Mouse (Mus musculus) C2C12 (cell line): ENCODE data around the gene Cyp4f37. TPM values are rescaled to one million over a fixed set of nuclear protein-coding genes. Genes with fewer than 3 reads are reported as not detected.
"Not testable (repeated sequence)": the region's sequence is repeated elsewhere in the genome, so short reads cannot be mapped to it uniquely, and the experiment has no call there.

ENCODE experiments used
- H3K27me3 ChIP-seq: one replicate; pipeline ENCODE4 v1.6.1; 2011; ENCODE audit not compliant: control insufficient read depth, insufficient read depth, insufficient read length
- H3K36me3 ChIP-seq: one replicate; pipeline ENCODE4 v1.6.1; 2011; ENCODE audit not compliant: control insufficient read depth, insufficient read depth
- H3K4me3 ChIP-seq: one replicate; pipeline ENCODE4 v1.5.1; 2011; ENCODE audit warnings: mild to moderate bottlenecking, control low read depth; ENCODE audit not compliant: poor library complexity, insufficient read depth, severe bottlenecking
- H3K79me2 ChIP-seq: one replicate; pipeline ENCODE4 v1.6.1; 2011; ENCODE audit not compliant: control insufficient read depth, insufficient read depth
- H3K79me3 ChIP-seq: one replicate; pipeline ENCODE4 v1.6.1; 2011; ENCODE audit warnings: low read depth, control low read depth
- H3ac ChIP-seq: one replicate; pipeline ENCODE3; 2011; ENCODE audit warnings: low read depth; ENCODE audit not compliant: control insufficient read depth, insufficient read length
- CEBPB ChIP-seq: IDR thresholded peaks from one replicate; pipeline ENCODE4 v1.6.1; 2011; ENCODE audit warnings: low read depth, mild to moderate bottlenecking, control low read depth, moderate library complexity
- CTCF ChIP-seq: IDR thresholded peaks from one replicate; pipeline ENCODE4 v1.5.1; 2011; ENCODE audit not compliant: control insufficient read depth, insufficient read depth, insufficient read length
- FOSL1 ChIP-seq: IDR thresholded peaks from one replicate; pipeline ENCODE4 v1.8.0; 2011; ENCODE audit warnings: mild to moderate bottlenecking, low read length; ENCODE audit not compliant: poor library complexity, insufficient read depth, severe bottlenecking
- MAX ChIP-seq: IDR thresholded peaks from one replicate; pipeline ENCODE4 v1.6.1; 2011; ENCODE audit warnings: mild to moderate bottlenecking, control low read depth
- MYOD1 ChIP-seq: IDR thresholded peaks from one replicate; pipeline ENCODE4 v1.6.1; 2011; ENCODE audit warnings: low read depth; ENCODE audit not compliant: control insufficient read depth, insufficient read length
- MYOG ChIP-seq: IDR thresholded peaks from one replicate; pipeline ENCODE4 v1.6.1; 2011; ENCODE audit not compliant: control insufficient read depth, insufficient read length; ENCODE audit errors: extremely low read depth
- USF1 ChIP-seq: IDR thresholded peaks from one replicate; pipeline ENCODE4 v1.6.1; 2011; ENCODE audit warnings: low read depth, mild to moderate bottlenecking, control low read depth, moderate library complexity
- long read RNA-seq, 2 experiments: library from polyadenylated mRNA; unstranded; transcript quantifications; one replicate each; pipeline ENCODE4 v2.0.0; 2019 to 2020
- polyA plus RNA-seq: library from polyadenylated mRNA; unstranded; fragments of >200 nt; fragmentation: generic; extraction: Trizol; gene quantifications from one replicate; pipeline ENCODE4 v1.2.1, GENCODE M21; 2012; ENCODE audit warnings: missing spikeins

Gene Cyp4f37
- polyA plus RNA-seq: not detected
- long read RNA-seq, experiment 1: 0 reads
- long read RNA-seq, experiment 2: 0 reads

GRCm38 (mm10) chr17:32621018-32621417 is at the start of gene Cyp4f37:
Cyp4f37 (plus strand) TSS chr17:32621309.
- H3K4me3 ChIP-seq, H3K79me2 ChIP-seq, H3ac ChIP-seq, H3K79me3 ChIP-seq, H3K36me3 ChIP-seq, H3K27me3 ChIP-seq: not testable (repeated sequence)

GRCm38 (mm10) chr17:32573286-32573685 is 47.8 kb upstream of the Cyp4f37 start:
- H3K79me2 ChIP-seq, H3K79me3 ChIP-seq, H3ac ChIP-seq, H3K4me3 ChIP-seq, H3K27me3 ChIP-seq, H3K36me3 ChIP-seq: not testable (repeated sequence)

GRCm38 (mm10) chr17:32577496-32578186 is 43.5 kb upstream of the Cyp4f37 start:
- H3K36me3 ChIP-seq: no peaks in the 10 kb centered on the region
- TF ChIP-seq USF1 (no peak), CTCF (no peak), MAX (no peak), FOSL1 (no peak), MYOG (no peak), CEBPB (no peak), MYOD1 (no peak)
- no peak overlapping the region for H3ac ChIP-seq

GRCm38 (mm10) chr17:32596494-32596893 is 24.6 kb upstream of the Cyp4f37 start:
- no peaks in the 10 kb centered on the region for H3K79me3 ChIP-seq
- no peak for TF ChIP-seq MAX
- TF ChIP-seq FOSL1: no peak
- no peak for TF ChIP-seq MYOD1
- no peak for TF ChIP-seq CTCF

More at GRCm38 (mm10) chr17:32577496-32578186, 43.5 kb upstream of the Cyp4f37 start:
- no peaks in the 10 kb centered on the region for H3K79me2 ChIP-seq
- no peak overlapping the region for H3K4me3 ChIP-seq
- H3K79me3 ChIP-seq: no peaks in the 10 kb centered on the region
- peaks cover 4% of the 10 kb centered on the region for H3K27me3 ChIP-seq

GRCm38 (mm10) chr17:32608055-32608454 is 13.1 kb upstream of the Cyp4f37 start:
- Histone ChIP-seq H3K36me3 (no peaks in the 10 kb centered on the region), H3K27me3 (no peaks in the 10 kb centered on the region), H3K4me3 (no peak overlapping the region), H3K79me2 (no peaks in the 10 kb centered on the region), H3ac (no peak overlapping the region), H3K79me3 (no peaks in the 10 kb centered on the region)
- TF ChIP-seq USF1 (no peak), CEBPB (no peak), CTCF (no peak), MYOG (no peak), MYOD1 (no peak), FOSL1 (no peak), MAX (no peak)

More at GRCm38 (mm10) chr17:32596494-32596893, 24.6 kb upstream of the Cyp4f37 start:
- no peak overlapping the region for H3K4me3 ChIP-seq
- H3K27me3 ChIP-seq: no peaks in the 10 kb centered on the region
- no peak overlapping the region for H3ac ChIP-seq
- H3K79me2 ChIP-seq: no peaks in the 10 kb centered on the region
- no peaks in the 10 kb centered on the region for H3K36me3 ChIP-seq

- not testable (repeated sequence) for H3K4me3 ChIP-seq, H3K79me2 ChIP-seq, H3K36me3 ChIP-seq, H3K27me3 ChIP-seq, H3K79me3 ChIP-seq, H3ac ChIP-seq
Measured at GRCm38 (mm10) chr17:32610231-32610630, 10.9 kb upstream of the Cyp4f37 start.

- TF ChIP-seq USF1 (no peak), MYOG (no peak), MAX (no peak), CTCF (no peak), MYOD1 (no peak), CEBPB (no peak), FOSL1 (no peak)
- H3K79me2 ChIP-seq: no peaks in the 10 kb centered on the region
- no peak overlapping the region for H3ac ChIP-seq
- no peaks in the 10 kb centered on the region for H3K27me3 ChIP-seq
- no peaks in the 10 kb centered on the region for H3K36me3 ChIP-seq
- H3K79me3 ChIP-seq: no peaks in the 10 kb centered on the region
- H3K4me3 ChIP-seq: no peak overlapping the region
Measured at GRCm38 (mm10) chr17:32610896-32611295, 10.2 kb upstream of the Cyp4f37 start.
